Mouse (Mus musculus) midbrain, postnatal 0 days (tissue): ENCODE data around the gene Maats1. TPM values are rescaled to one million over a fixed set of nuclear protein-coding genes. Genes with fewer than 3 reads are reported as not detected.

ENCODE experiments used
- ATAC-seq: fragments of 200-750 bp; cut with Nextera tagmentation; 2 replicates; pipeline ENCODE4 v1.8.0; 2017; ENCODE audit warnings: moderate number of reproducible peaks, mild to moderate bottlenecking, moderate TSS enrichment, moderate library complexity; ENCODE audit not compliant: low FRiP score
- DNase-seq: peaks from one replicate; pipeline ENCODE4 v3.0.0-alpha.2; 2015; ENCODE audit warnings: low spot score
- H3K27ac ChIP-seq: fragments of 300-500 bp; sonication (generic); 2 replicates; pipeline ENCODE4 v1.5.1; 2014; ENCODE audit warnings: low read depth, mild to moderate bottlenecking, low read length, mixed read lengths
- H3K27me3 ChIP-seq: fragments of 300-500 bp; sonication (generic); 2 replicates; pipeline ENCODE4 v1.6.1; 2014; ENCODE audit warnings: low read length, control low read depth, mixed read lengths; ENCODE audit not compliant: insufficient read depth
- H3K36me3 ChIP-seq: fragments of 300-500 bp; sonication (generic); 2 replicates; pipeline ENCODE4 v1.6.1; 2014; ENCODE audit warnings: low read length, control low read depth, mixed read lengths; ENCODE audit not compliant: insufficient read depth
- H3K4me1 ChIP-seq: fragments of 300-500 bp; sonication (generic); 2 replicates; pipeline ENCODE4 v1.6.1; 2014; ENCODE audit warnings: mild to moderate bottlenecking, control low read depth, antibody characterized with exemption, low read length, mixed read lengths; ENCODE audit not compliant: insufficient read depth
- H3K4me2 ChIP-seq: fragments of 300-500 bp; sonication (generic); 2 replicates; pipeline ENCODE4 v1.6.1; 2014; ENCODE audit warnings: low read depth, mild to moderate bottlenecking, low read length, mixed read lengths; ENCODE audit not compliant: poor library complexity, severe bottlenecking
- H3K4me3 ChIP-seq: fragments of 300-500 bp; sonication (generic); 2 replicates; pipeline ENCODE4 v1.5.1; 2014; ENCODE audit warnings: low read depth, mild to moderate bottlenecking, low read length, moderate library complexity
- H3K9ac ChIP-seq: fragments of 300-500 bp; sonication (generic); replicated peaks from 2 replicates; pipeline ENCODE4 v1.6.1; 2014; ENCODE audit warnings: mild to moderate bottlenecking, low read length, moderate library complexity, mixed read lengths; ENCODE audit not compliant: poor library complexity, severe bottlenecking
- H3K9me3 ChIP-seq: fragments of 300-500 bp; sonication (generic); 2 replicates; pipeline ENCODE4 v1.6.1; 2016; ENCODE audit warnings: low read length, control low read depth
- CTCF ChIP-seq: IDR thresholded peaks from 2 replicates; pipeline ENCODE4 v1.5.1; 2016; ENCODE audit warnings: antibody characterized with exemption, mild to moderate bottlenecking
- WGBS: fragments of 180-500 bp; shearing (Covaris S2); extraction: QIAGEN DNeasy Blood & Tissue Kit; methylation state at CpG from one replicate; pipeline ENCODE4 v1.1.7; 2014; 5-methylcytosine and 5-hydroxymethylcytosine counted together
- polyA plus RNA-seq: library from polyadenylated mRNA; unstranded; fragments of >200 nt; fragmentation: Nextera tagmentation; extraction: Ambion mirVana; gene quantifications from 2 replicates; pipeline ENCODE4 v1.2.1, GENCODE M21; 2015
- total RNA-seq: library from RNA; depleted of rRNA; stranded (reverse); fragments of >200 nt; gene quantifications from 2 replicates; pipeline ENCODE4 v1.2.3, GENCODE M21; 2014

Maats1 gene
- total and polyA plus RNA-seq, 2 experiments from 2014 or later, result 1.5 to 2.1 TPM

- ATAC-seq (no peak), DNase-seq (no peak)
- Histone ChIP-seq H3K36me3 (no peaks in the 10 kb centered on the region), H3K9ac (no peak overlapping the region), H3K27ac (no peak overlapping the region), H3K4me1 (no peaks in the 10 kb centered on the region), H3K4me3 (no peak overlapping the region), H3K9me3 (no peaks in the 10 kb centered on the region), H3K4me2 (no peak overlapping the region), H3K27me3 (no peaks in the 10 kb centered on the region)
- WGBS, result 84% methylated on average over 10 of the region's 10 CpGs
- no peak for TF ChIP-seq CTCF
These were observed 31.5 kb upstream of the Maats1 start for GRCm38 (mm10) chr16:38373439-38373838.

GRCm38 (mm10) chr16:38372876-38373275, 30.9 kb upstream of the Maats1 start:
- Histone ChIP-seq H3K9me3 (no peaks in the 10 kb centered on the region), H3K9ac (no peak overlapping the region), H3K27me3 (no peaks in the 10 kb centered on the region), H3K4me1 (no peaks in the 10 kb centered on the region), H3K4me3 (no peak overlapping the region), H3K36me3 (no peaks in the 10 kb centered on the region), H3K27ac (no peak overlapping the region), H3K4me2 (no peak overlapping the region)
- ATAC-seq (no peak), DNase-seq (no peak)
- WGBS, result 82% methylated on average over 4 of the region's 4 CpGs
- no peak for TF ChIP-seq CTCF

GRCm38 (mm10) chr16:38371705-38372296, 29.9 kb upstream of the Maats1 start:
- H3K4me2 ChIP-seq, result no peak overlapping the region
- 90% methylated on average over 15 of the region's 15 CpGs for WGBS
- no peak for TF ChIP-seq CTCF
- no peaks in the 10 kb centered on the region for H3K27me3 ChIP-seq
- no peaks in the 10 kb centered on the region for H3K36me3 ChIP-seq
- no peaks in the 10 kb centered on the region for H3K9me3 ChIP-seq
- no peaks in the 10 kb centered on the region for H3K4me1 ChIP-seq
- no peak overlapping the region for H3K27ac ChIP-seq
- DNase-seq (no peak), ATAC-seq (no peak)
- H3K9ac ChIP-seq, result no peak overlapping the region
- no peak overlapping the region for H3K4me3 ChIP-seq

- H3K27ac ChIP-seq, result no peak overlapping the region
- no peak overlapping the region for H3K4me2 ChIP-seq
- no peaks in the 10 kb centered on the region for H3K4me1 ChIP-seq
- no peaks in the 10 kb centered on the region for H3K36me3 ChIP-seq
- WGBS, result 87% methylated on average over 8 of the region's 8 CpGs
- H3K27me3 ChIP-seq, result no peaks in the 10 kb centered on the region
- H3K9me3 ChIP-seq, result no peaks in the 10 kb centered on the region
- H3K9ac ChIP-seq, result no peak overlapping the region
- H3K4me3 ChIP-seq, result no peak overlapping the region
- no peak for ATAC-seq
- no peak for DNase-seq
- no peak for TF ChIP-seq CTCF
These were observed 28.9 kb upstream of the Maats1 start for GRCm38 (mm10) chr16:38370633-38371374.

GRCm38 (mm10) chr16:38369992-38370484, 28.1 kb upstream of the Maats1 start:
- H3K9ac ChIP-seq, result no peak overlapping the region
- no peaks in the 10 kb centered on the region for H3K36me3 ChIP-seq
- H3K27ac ChIP-seq, result no peak overlapping the region
- ATAC-seq (no peak), DNase-seq (no peak)
- WGBS, result 82% methylated on average over 4 of the region's 4 CpGs
- no peaks in the 10 kb centered on the region for H3K4me1 ChIP-seq
- no peak for TF ChIP-seq CTCF
- H3K9me3 ChIP-seq, result no peaks in the 10 kb centered on the region
- H3K4me2 ChIP-seq, result no peak overlapping the region
- H3K27me3 ChIP-seq, result no peaks in the 10 kb centered on the region
- no peak overlapping the region for H3K4me3 ChIP-seq

GRCm38 (mm10) chr16:38369431-38369830, 27.5 kb upstream of the Maats1 start:
- Histone ChIP-seq H3K27ac (no peak overlapping the region), H3K4me3 (no peak overlapping the region), H3K9me3 (no peaks in the 10 kb centered on the region), H3K4me2 (no peak overlapping the region), H3K27me3 (no peaks in the 10 kb centered on the region), H3K36me3 (no peaks in the 10 kb centered on the region), H3K9ac (no peak overlapping the region), H3K4me1 (no peaks in the 10 kb centered on the region)
- no peak for DNase-seq
- 90% methylated on average over 8 of the region's 8 CpGs for WGBS
- no peak for TF ChIP-seq CTCF
- ATAC-seq, result no peak
